Mouse (Mus musculus) mesoderm, embryonic 11.5 days (tissue): ENCODE results near the gene Gm340.

ENCODE experiments used
- DNase-seq: peaks from one replicate; pipeline ENCODE4 v3.0.0-alpha.2; 2012; ENCODE audit warnings: low read depth, low spot score

The Gm340 gene

GRCm38 (mm10) chr19:41613325-41614087 lies 31.3 kb downstream of the Gm340 start:
- DNase-seq = peak; percentile 51

- peak; percentile 79 for DNase-seq
Measured at GRCm38 (mm10) chr19:41615606-41616224, 33.5 kb downstream of the Gm340 start.

GRCm38 (mm10) chr19:41616274-41616673 lies 34.1 kb downstream of the Gm340 start:
- no peak for DNase-seq

GRCm38 (mm10) chr19:41617102-41617501 lies 34.9 kb downstream of the Gm340 start:
- DNase-seq = no peak

- DNase-seq = peak; percentile 57
Measured at GRCm38 (mm10) chr19:41618153-41618657, 36.0 kb downstream of the Gm340 start.

- peak; percentile 24 for DNase-seq
Measured at GRCm38 (mm10) chr19:41618771-41619385, 36.7 kb downstream of the Gm340 start.

GRCm38 (mm10) chr19:41620366-41621092 lies 38.4 kb downstream of the Gm340 start:
- no peak for DNase-seq

GRCm38 (mm10) chr19:41628970-41629369 lies 46.8 kb downstream of the Gm340 start:
- DNase-seq = no peak

GRCm38 (mm10) chr19:41629532-41629931 lies 47.4 kb downstream of the Gm340 start:
- DNase-seq = peak; percentile 80

GRCm38 (mm10) chr19:41634099-41634498 lies 51.9 kb downstream of the Gm340 start:
- no peak for DNase-seq

GRCm38 (mm10) chr19:41634999-41635398 lies 52.8 kb downstream of the Gm340 start:
- no peak for DNase-seq
